Mouse (Mus musculus) cerebellum, adult 9-11 months (tissue): Measurements from ENCODE around the gene Rbfox3.

Source experiments
- DNase-seq: peaks from one replicate; pipeline ENCODE4 v3.0.0; 2022

Gene Rbfox3

GRCm38 (mm10) chr11:118905656-118906055 lies 5.7 kb downstream of the Rbfox3 start:
- peak; percentile 56 for DNase-seq

GRCm38 (mm10) chr11:118904253-118904652 lies 7.1 kb downstream of the Rbfox3 start:
- DNase-seq = peak; percentile 47

GRCm38 (mm10) chr11:118899771-118900545 lies 11.4 kb downstream of the Rbfox3 start:
- DNase-seq = peak; percentile 72

GRCm38 (mm10) chr11:118898643-118899042 lies 12.8 kb downstream of the Rbfox3 start:
- peak; percentile 58 for DNase-seq

GRCm38 (mm10) chr11:118898156-118898555 lies 13.2 kb downstream of the Rbfox3 start:
- DNase-seq = peak; percentile 44

GRCm38 (mm10) chr11:118897114-118897841 lies 14.1 kb downstream of the Rbfox3 start:
- DNase-seq = peak; percentile 70

GRCm38 (mm10) chr11:118896032-118896675 lies 15.2 kb downstream of the Rbfox3 start:
- DNase-seq = peak; percentile 53

- DNase-seq = no peak
Measured at GRCm38 (mm10) chr11:118894835-118895234, 16.6 kb downstream of the Rbfox3 start.

GRCm38 (mm10) chr11:118894196-118894595 lies 17.2 kb downstream of the Rbfox3 start:
- peak; percentile 74 for DNase-seq

GRCm38 (mm10) chr11:118892876-118893275 lies 18.5 kb downstream of the Rbfox3 start:
- no peak for DNase-seq

- DNase-seq = peak; percentile 99
Measured at GRCm38 (mm10) chr11:118891516-118891915, 19.9 kb downstream of the Rbfox3 start.

GRCm38 (mm10) chr11:118890992-118891398 lies 20.4 kb downstream of the Rbfox3 start:
- DNase-seq = no peak

GRCm38 (mm10) chr11:118890474-118890873 lies 20.9 kb downstream of the Rbfox3 start:
- no peak for DNase-seq

GRCm38 (mm10) chr11:118889500-118889899 lies 21.9 kb downstream of the Rbfox3 start:
- DNase-seq = peak; percentile 78

- peak; percentile 74 for DNase-seq
Measured at GRCm38 (mm10) chr11:118888426-118888825, 23.0 kb downstream of the Rbfox3 start.

- no peak for DNase-seq
Measured at GRCm38 (mm10) chr11:118887206-118887605, 24.2 kb downstream of the Rbfox3 start.

- no peak for DNase-seq
Measured at GRCm38 (mm10) chr11:118886269-118886965, 25.0 kb downstream of the Rbfox3 start.

- no peak for DNase-seq
Measured at GRCm38 (mm10) chr11:118885604-118886003, 25.8 kb downstream of the Rbfox3 start.

GRCm38 (mm10) chr11:118885135-118885534 lies 26.3 kb downstream of the Rbfox3 start:
- DNase-seq = no peak

GRCm38 (mm10) chr11:118883143-118883542 lies 28.3 kb downstream of the Rbfox3 start:
- DNase-seq = peak; percentile 99

GRCm38 (mm10) chr11:118881786-118882495 lies 29.5 kb downstream of the Rbfox3 start:
- peak; percentile 64 for DNase-seq

GRCm38 (mm10) chr11:118879466-118880150 lies 31.8 kb downstream of the Rbfox3 start:
- DNase-seq = peak; percentile 92
